In genomic region chr17:37080119-37080518, GRCm38 (mm10) we compare ENCODE assay signal across 15 mouse cellular contexts. TPM values are rescaled to one million over a fixed set of nuclear protein-coding genes. Genes with fewer than 3 reads are reported as not detected.
DNase-seq lines count a peak whose midpoint lies in the region; ATAC-seq and TF ChIP-seq lines count a peak whose summit lies in the region.
"Had no signal": no experiment of that assay in that cellular context is flagged by ENCODE, and none has a peak within 500 bp of the region (broad histone marks: within the 10 kb centered on the region; RNA-seq: fewer than 3 reads in every experiment).

No protein-coding gene starts in this region.

- no peak for TF ChIP-seq CTCF in kidney, adult 2 months (conservative IDR thresholded peaks at IDR 0.05; ENCODE audit: insufficient read depth, insufficient read length, low read depth, low read length)

- H3K27ac ChIP-seq in kidney, adult 2 months (ENCODE audit: insufficient read depth, low read depth, low read length): 0 out of 2 replicates have a peak overlapping the region, but pooled peaks have one; percentile 34
- H3K27ac ChIP-seq in kidney, embryonic 14.5 days (ENCODE audit: low read depth, low read length): no peak overlapping the region
- peak overlapping the region; percentile 97; the same call in 1 of the 2 replicates for H3K27ac ChIP-seq in ES-E14 (ENCODE audit: insufficient read depth, low read depth, low read length, poor library complexity, severe bottlenecking)
- H3K27ac ChIP-seq in forebrain, embryonic 14.5 days (ENCODE audit: low read depth, low read length): no peak overlapping the region
- H3K27ac ChIP-seq: heart, embryonic 15.5 days; liver, embryonic 13.5 days; stomach, postnatal 0 days had no signal

- no peak for TF ChIP-seq POLR2A in kidney, adult 2 months (IDR thresholded peaks at IDR 0.05; ENCODE audit: low read depth, low read length)

- no peak overlapping the region for H3K9ac ChIP-seq in kidney, embryonic 14.5 days (ENCODE audit: low read depth, low read length)
- no peak overlapping the region; the same call in 1 of the 2 replicates for H3K9ac ChIP-seq in ES-E14 (ENCODE audit: insufficient read depth, low read depth, low read length, poor library complexity, severe bottlenecking)
- H3K9ac ChIP-seq in forebrain, embryonic 14.5 days (ENCODE audit: low read length): no peak overlapping the region
- H3K9ac ChIP-seq: heart, embryonic 15.5 days; liver, embryonic 13.5 days had no signal

- H3K36me3 ChIP-seq in kidney, adult 2 months (ENCODE audit: control insufficient read depth, insufficient read depth, low read length): no peaks in the 10 kb centered on the region; the same call in 1 of the 2 replicates
- peaks cover 4% of the 10 kb centered on the region; the same call in 1 of the 2 replicates for H3K36me3 ChIP-seq in kidney, embryonic 14.5 days (ENCODE audit: control insufficient read depth, insufficient read depth, low read length)
- H3K36me3 ChIP-seq in ES-E14 (ENCODE audit: control insufficient read depth, insufficient read depth, low read length, poor library complexity, severe bottlenecking): peaks cover 17% of the 10 kb centered on the region
- H3K36me3 ChIP-seq in forebrain, embryonic 14.5 days (ENCODE audit: control insufficient read depth, insufficient read depth, low read length): peaks cover 16% of the 10 kb centered on the region
- H3K36me3 ChIP-seq: heart, embryonic 15.5 days; liver, embryonic 13.5 days had no signal

- WGBS in kidney, adult 2 months: 11% methylated on average over 5 of the region's 5 CpGs
- 16% methylated on average over 5 of the region's 5 CpGs for WGBS in kidney, embryonic 14.5 days
- 17% methylated on average over 5 of the region's 5 CpGs for WGBS in forebrain, embryonic 14.5 days

- H3K27me3 ChIP-seq in kidney, adult 2 months (replicated peaks; ENCODE audit: control insufficient read depth, insufficient read depth, low read length): no peaks in the 10 kb centered on the region
- H3K27me3 ChIP-seq in kidney, embryonic 14.5 days (ENCODE audit: control insufficient read depth, insufficient read depth, low read length): no peaks in the 10 kb centered on the region
- H3K27me3 ChIP-seq in forebrain, embryonic 14.5 days (replicated peaks; ENCODE audit: control insufficient read depth, insufficient read depth, low read length): no peaks in the 10 kb centered on the region
- H3K27me3 ChIP-seq: CH12.LX; heart, embryonic 15.5 days; liver, embryonic 13.5 days had no signal

- intact Hi-C loops in heart, postnatal 14 days (cut with DNase I): no loop called here

- 0 out of 2 replicates have a peak, but pooled peaks cover 2% of the 10 kb centered on the region for H3K4me1 ChIP-seq in kidney, adult 2 months (ENCODE audit: control insufficient read depth, insufficient read depth, low read length)
- no peaks in the 10 kb centered on the region for H3K4me1 ChIP-seq in kidney, embryonic 14.5 days (ENCODE audit: control insufficient read depth, insufficient read depth, low read length)
- peaks cover 18 to 22% of the 10 kb centered on the region in 2 experiments for H3K4me1 ChIP-seq in ES-E14 (ENCODE audit: control insufficient read depth in 2 of 2, insufficient read depth in 2 of 2, low read length in 2 of 2, poor library complexity in 1 of 2)
- H3K4me1 ChIP-seq in forebrain, embryonic 14.5 days (ENCODE audit: control insufficient read depth, insufficient read depth, low read length): peaks cover 9% of the 10 kb centered on the region
- H3K4me1 ChIP-seq: heart, embryonic 15.5 days; liver, embryonic 13.5 days had no signal

- H3K4me3 ChIP-seq in kidney, adult 2 months (ENCODE audit: insufficient read depth, low read depth, low read length): no peak overlapping the region
- H3K4me3 ChIP-seq in kidney, embryonic 14.5 days (ENCODE audit: low read length): no peak overlapping the region
- peak overlapping the region in 1 of 2 experiments; percentile 16; a peak in 1 of 4 replicates for H3K4me3 ChIP-seq in ES-E14 (ENCODE audit: insufficient read depth in 1 of 2, low read depth in 1 of 2, low read length in 2 of 2, poor library complexity in 1 of 2, severe bottlenecking in 1 of 2)
- no peak overlapping the region for H3K4me3 ChIP-seq in forebrain, embryonic 14.5 days (ENCODE audit: low read depth, low read length)
- H3K4me3 ChIP-seq: erythroblast, embryonic 14.5 days; heart, embryonic 15.5 days; liver, embryonic 13.5 days had no signal

- no peak overlapping the region for H3K4me2 ChIP-seq in kidney, embryonic 14.5 days (replicated peaks; ENCODE audit: low read depth, low read length)
- H3K4me2 ChIP-seq in forebrain, embryonic 14.5 days (ENCODE audit: low read length): no peak overlapping the region
- H3K4me2 ChIP-seq: heart, embryonic 15.5 days; liver, embryonic 13.5 days had no signal

- peak; percentile 67 for DNase-seq in kidney, adult 2 months
- DNase-seq in ES-E14 (ENCODE audit: low read depth, low spot score): no peak
- peak; percentile 26 to 36 for DNase-seq in heart, postnatal 14 days
- DNase-seq in lung, postnatal 36 days: peak; percentile 50
- no peak for DNase-seq in adrenal gland, adult 2 months
- no peak for DNase-seq in spleen, adult 12 weeks (ENCODE audit: low spot score)
- no peak for DNase-seq in forebrain, embryonic 14.5 days (ENCODE audit: low spot score)
- DNase-seq: adrenal gland, postnatal 10 days; cerebellum, adult 11 months; liver, embryonic 13.5 days had no signal

- no peak for ATAC-seq in kidney, embryonic 14.5 days (ENCODE audit: low FRiP score, low TSS enrichment)
- ATAC-seq in forebrain, embryonic 14.5 days: no peak

- in situ Hi-C loops in ES-E14 (cut with MboI; ENCODE audit: low sequenced_read_pairs in 2 of 2, unreplicated experiment in 2 of 2): no loop called here

- H3K9me3 ChIP-seq in kidney, embryonic 14.5 days (ENCODE audit: control insufficient read depth, low read length): no peaks in the 10 kb centered on the region
- H3K9me3 ChIP-seq in ES-E14 (ENCODE audit: control insufficient read depth, insufficient read depth, low read depth, low read length): no peaks in the 10 kb centered on the region
- no peaks in the 10 kb centered on the region for H3K9me3 ChIP-seq in forebrain, embryonic 14.5 days (replicated peaks; ENCODE audit: control insufficient read depth, low read length)
- H3K9me3 ChIP-seq: heart, embryonic 15.5 days; liver, embryonic 13.5 days had no signal

TF ChIP-seq in ES-E14, 5 proteins besides CTCF, POLR2A, EP300 and RAD21:
- TF ChIP-seq ZNF384 (IDR thresholded peaks at IDR 0.05; ENCODE audit: low read depth, low read length): no peak
- TF ChIP-seq MAFK (IDR thresholded peaks at IDR 0.05; ENCODE audit: insufficient read depth, low read depth, low read length): no peak
- TF ChIP-seq CHD2 (IDR thresholded peaks at IDR 0.05; ENCODE audit: low read depth, low read length): no peak

RNA-seq across cellular contexts. Expression of gene Olfr90, which starts 8.2 kb away (rescaled TPM):
- polyA plus RNA-seq in kidney, adult 2 months (2012; rRNA removed): not detected in 2 replicates
- polyA plus RNA-seq in kidney, embryonic 14.5 days (2014; fragmentation: Nextera tagmentation; extraction: Ambion mirVana): not detected in 2 replicates
- 0.11 and 0.22 TPM in 2 replicates for total RNA-seq in ES-E14 (2012; rRNA removed)
- not detected for total RNA-seq in heart, postnatal 14 days (2021)
- total RNA-seq in adrenal gland, adult 2 months (2021): not detected
- polyA plus RNA-seq in adrenal gland, adult 2 months (2012; rRNA removed): not detected in 2 replicates
- not detected in 2 replicates for polyA plus RNA-seq in forebrain, embryonic 14.5 days (2014; fragmentation: Nextera tagmentation; extraction: Ambion mirVana)
- total RNA-seq: adrenal gland, postnatal 10 days; CH12.LX had no signal
- polyA plus RNA-seq: erythroblast, embryonic 14.5 days; heart, embryonic 15.5 days; liver, embryonic 13.5 days; stomach, postnatal 0 days had no signal

RNA-seq across cellular contexts. Expression of gene Olfr91, which starts 18.0 kb away (rescaled TPM):
- not detected in 2 replicates for polyA plus RNA-seq in kidney, adult 2 months (2012; rRNA removed)
- not detected in 2 replicates for polyA plus RNA-seq in kidney, embryonic 14.5 days (2014; fragmentation: Nextera tagmentation; extraction: Ambion mirVana)
- 0.11 and 0.13 TPM in 2 replicates for total RNA-seq in ES-E14 (2012; rRNA removed)
- total RNA-seq in heart, postnatal 14 days (2021): not detected
- not detected for total RNA-seq in adrenal gland, adult 2 months (2021)
- polyA plus RNA-seq in adrenal gland, adult 2 months (2012; rRNA removed): not detected in 2 replicates
- not detected in 2 replicates for polyA plus RNA-seq in forebrain, embryonic 14.5 days (2014; fragmentation: Nextera tagmentation; extraction: Ambion mirVana)
- total RNA-seq: adrenal gland, postnatal 10 days; CH12.LX had no signal
- polyA plus RNA-seq: erythroblast, embryonic 14.5 days; heart, embryonic 15.5 days; liver, embryonic 13.5 days; stomach, postnatal 0 days had no signal

RNA-seq across cellular contexts. Expression of gene Gabbr1, which starts 34.4 kb away (rescaled TPM):
- 21.0 TPM in 2 replicates for polyA plus RNA-seq in kidney, adult 2 months (2012; rRNA removed)
- 8.1 and 11.6 TPM in 2 replicates for polyA plus RNA-seq in kidney, embryonic 14.5 days (2014; fragmentation: Nextera tagmentation; extraction: Ambion mirVana)
- total RNA-seq in ES-E14 (2012; rRNA removed): 60.9 and 106 TPM in 2 replicates
- total RNA-seq in heart, postnatal 14 days (2021): 10 to 100 TPM; 16.9 TPM
- 10 to 100 TPM; 22.5 to 25.7 TPM for total RNA-seq in adrenal gland, adult 2 months (2021)
- 28.3 and 29.1 TPM in 2 replicates for polyA plus RNA-seq in adrenal gland, adult 2 months (2012; rRNA removed)
- 53.4 and 60.5 TPM in 2 replicates for polyA plus RNA-seq in forebrain, embryonic 14.5 days (2014; fragmentation: Nextera tagmentation; extraction: Ambion mirVana)

RNA-seq across cellular contexts. Expression of gene Olfr92, which starts 39.8 kb away (rescaled TPM):
- polyA plus RNA-seq in kidney, adult 2 months (2012; rRNA removed): not detected in 2 replicates
- not detected in 2 replicates for polyA plus RNA-seq in kidney, embryonic 14.5 days (2014; fragmentation: Nextera tagmentation; extraction: Ambion mirVana)
- total RNA-seq in ES-E14 (2012; rRNA removed): not detected in 2 replicates
- not detected for total RNA-seq in heart, postnatal 14 days (2021)
- not detected for total RNA-seq in adrenal gland, adult 2 months (2021)
- not detected in 2 replicates for polyA plus RNA-seq in adrenal gland, adult 2 months (2012; rRNA removed)
- polyA plus RNA-seq in forebrain, embryonic 14.5 days (2014; fragmentation: Nextera tagmentation; extraction: Ambion mirVana): not detected in 2 replicates
- total RNA-seq: adrenal gland, postnatal 10 days; CH12.LX had no signal
- polyA plus RNA-seq: erythroblast, embryonic 14.5 days; heart, embryonic 15.5 days; liver, embryonic 13.5 days; stomach, postnatal 0 days had no signal

RNA-seq across cellular contexts. Expression of gene Mog, which starts 56.9 kb away (rescaled TPM):
- polyA plus RNA-seq in kidney, adult 2 months (2012; rRNA removed): not detected in 2 replicates
- polyA plus RNA-seq in kidney, embryonic 14.5 days (2014; fragmentation: Nextera tagmentation; extraction: Ambion mirVana): 0.12 and 0.14 TPM in 2 replicates
- 0.62 and 0.85 TPM in 2 replicates for total RNA-seq in ES-E14 (2012; rRNA removed)
- total RNA-seq in heart, postnatal 14 days (2021): not detected
- not detected for total RNA-seq in adrenal gland, adult 2 months (2021)
- not detected in 2 replicates for polyA plus RNA-seq in adrenal gland, adult 2 months (2012; rRNA removed)
- 0.98 and 1.4 TPM in 2 replicates for polyA plus RNA-seq in forebrain, embryonic 14.5 days (2014; fragmentation: Nextera tagmentation; extraction: Ambion mirVana)
- total RNA-seq: adrenal gland, postnatal 10 days; CH12.LX had no signal
- polyA plus RNA-seq: erythroblast, embryonic 14.5 days; heart, embryonic 15.5 days; liver, embryonic 13.5 days had no signal

Comparison
In these comparisons a context has a peak if more than half of its experiments do, and no peak if none do; other contexts are left out.
1. H3K27ac ChIP-seq: peak in kidney, adult 2 months (single experiment) and ES-E14 (single experiment); none in kidney, embryonic 14.5 days (single experiment) and forebrain, embryonic 14.5 days (single experiment).
2. DNase-seq: peak in kidney, adult 2 months (single experiment), heart, postnatal 14 days (2 of 2) and lung, postnatal 36 days (single experiment); none in ES-E14 (single experiment), adrenal gland, adult 2 months (single experiment), spleen, adult 12 weeks (single experiment) and forebrain, embryonic 14.5 days (single experiment).